29 mouse cellular contexts compared by ENCODE assay signal in genomic region chr12:102501848-102502595, GRCm38 (mm10). TPM values are rescaled to one million over a fixed set of nuclear protein-coding genes. Genes with fewer than 3 reads are reported as not detected.
DNase-seq lines count a peak whose midpoint lies in the region; ATAC-seq and TF ChIP-seq lines count a peak whose summit lies in the region.
"Had no signal": no experiment of that assay in that cellular context is flagged by ENCODE, and none has a peak within 500 bp of the region (broad histone marks: within the 10 kb centered on the region; RNA-seq: fewer than 3 reads in every experiment).

No protein-coding gene starts in this region.

- DNase-seq in heart, embryonic 10.5 days (ENCODE audit: low spot score): peak; percentile 52
- no peak for DNase-seq in heart, postnatal 25 days (ENCODE audit: low spot score)
- DNase-seq in limb, embryonic 10.5 days (ENCODE audit: low spot score): no peak
- DNase-seq in Patski (ENCODE audit: low read depth, low spot score): no peak
- no peak for DNase-seq in cerebellum, adult 9-11 months
- no peak for DNase-seq in midbrain, postnatal 0 days (ENCODE audit: low spot score)
- DNase-seq: adrenal gland, postnatal 25 days; cerebellum, adult 11-12 months; cerebellum, postnatal 10 days; kidney, adult 8-10 months; kidney, postnatal 14 days; layer of hippocampus, adult 9-11 months; liver, postnatal 0 days; lung, postnatal 36 days; right cerebral cortex, postnatal 25 days; thymus, adult 2 months; thymus, postnatal 36 days had no signal

- H3K4me1 ChIP-seq in heart, embryonic 10.5 days: peaks cover 6% of the 10 kb centered on the region; the same call in 1 of the 2 replicates
- peaks cover 12% of the 10 kb centered on the region for H3K4me1 ChIP-seq in limb, embryonic 15.5 days
- peaks cover 33% of the 10 kb centered on the region for H3K4me1 ChIP-seq in limb, embryonic 10.5 days
- no peaks in the 10 kb centered on the region for H3K4me1 ChIP-seq in midbrain, postnatal 0 days (ENCODE audit: insufficient read depth, low read length)
- H3K4me1 ChIP-seq: forebrain, embryonic 15.5 days; hindbrain, embryonic 15.5 days; midbrain, embryonic 13.5 days had no signal

- 0 out of 2 replicates have a peak, but pooled peaks have one; percentile 35 for ATAC-seq in limb, embryonic 15.5 days (ENCODE audit: insufficient number of reproducible peaks, low FRiP score, low TSS enrichment, low read depth)
- ATAC-seq in Patski: no peak
- no peak for ATAC-seq in midbrain, postnatal 0 days (ENCODE audit: low FRiP score)
- ATAC-seq: forebrain, embryonic 15.5 days; liver, postnatal 0 days; midbrain, embryonic 13.5 days had no signal

- intact Hi-C loops in heart, postnatal 25 days (cut with DNase I): no loop called here

- H3K27ac ChIP-seq in heart, embryonic 10.5 days: no peak overlapping the region
- no peak overlapping the region for H3K27ac ChIP-seq in limb, embryonic 15.5 days
- no peak overlapping the region for H3K27ac ChIP-seq in limb, embryonic 10.5 days
- H3K27ac ChIP-seq in midbrain, postnatal 0 days (ENCODE audit: low read depth, low read length): no peak overlapping the region
- H3K27ac ChIP-seq: embryonic facial prominence, embryonic 13.5 days; forebrain, embryonic 10.5 days; forebrain, embryonic 15.5 days; heart, embryonic 15.5 days; hindbrain, embryonic 15.5 days; midbrain, embryonic 13.5 days had no signal

- no peak overlapping the region for H3K4me2 ChIP-seq in limb, embryonic 15.5 days
- no peak overlapping the region for H3K4me2 ChIP-seq in midbrain, postnatal 0 days (ENCODE audit: low read depth, low read length, poor library complexity, severe bottlenecking)
- H3K4me2 ChIP-seq: embryonic facial prominence, embryonic 13.5 days; forebrain, embryonic 15.5 days; heart, embryonic 15.5 days; hindbrain, embryonic 15.5 days; midbrain, embryonic 13.5 days had no signal

- no peak overlapping the region for H3K4me3 ChIP-seq in heart, embryonic 10.5 days
- no peak overlapping the region for H3K4me3 ChIP-seq in limb, embryonic 15.5 days
- H3K4me3 ChIP-seq in limb, embryonic 10.5 days: no peak overlapping the region
- H3K4me3 ChIP-seq in midbrain, postnatal 0 days (ENCODE audit: low read depth, low read length): no peak overlapping the region
- H3K4me3 ChIP-seq: embryonic facial prominence, embryonic 13.5 days; forebrain, embryonic 10.5 days; forebrain, embryonic 15.5 days; heart, embryonic 15.5 days; hindbrain, embryonic 15.5 days; midbrain, embryonic 13.5 days had no signal

- no peaks in the 10 kb centered on the region for H3K27me3 ChIP-seq in heart, embryonic 10.5 days (ENCODE audit: insufficient read depth, poor library complexity, severe bottlenecking)
- H3K27me3 ChIP-seq in limb, embryonic 15.5 days: no peaks in the 10 kb centered on the region
- no peaks in the 10 kb centered on the region for H3K27me3 ChIP-seq in limb, embryonic 10.5 days (ENCODE audit: low read depth, poor library complexity, severe bottlenecking)
- H3K27me3 ChIP-seq in Patski: no peaks in the 10 kb centered on the region
- H3K27me3 ChIP-seq in midbrain, postnatal 0 days (ENCODE audit: insufficient read depth, low read length): no peaks in the 10 kb centered on the region
- H3K27me3 ChIP-seq: embryonic facial prominence, embryonic 13.5 days; forebrain, embryonic 15.5 days; heart, embryonic 15.5 days; hindbrain, embryonic 15.5 days; midbrain, embryonic 13.5 days had no signal

- CTCF ChIA-PET in Patski (lab: Charles Lee): no interaction called here

- in situ Hi-C loops in Patski (cut with MboI; ENCODE audit: low pct_unique_long_range_greater_than_20kb): loop anchor here (25.0 kb wide), 1 partner anchor 535 kb away; no protein-coding TSS in a partner anchor

- peak; percentile 16 for TF ChIP-seq CTCF in Patski (IDR thresholded peaks at IDR 0.05)
- TF ChIP-seq CTCF in midbrain, postnatal 0 days (IDR thresholded peaks at IDR 0.05): no peak

- no peaks in the 10 kb centered on the region for H3K9me3 ChIP-seq in heart, embryonic 10.5 days
- H3K9me3 ChIP-seq in limb, embryonic 15.5 days: no peaks in the 10 kb centered on the region
- no peaks in the 10 kb centered on the region for H3K9me3 ChIP-seq in limb, embryonic 10.5 days (replicated peaks)
- no peaks in the 10 kb centered on the region for H3K9me3 ChIP-seq in midbrain, postnatal 0 days (ENCODE audit: low read length)
- H3K9me3 ChIP-seq: embryonic facial prominence, embryonic 13.5 days; forebrain, embryonic 10.5 days; forebrain, embryonic 15.5 days; heart, embryonic 15.5 days; hindbrain, embryonic 15.5 days; midbrain, embryonic 13.5 days had no signal

- no peak overlapping the region for H3K9ac ChIP-seq in limb, embryonic 15.5 days
- H3K9ac ChIP-seq in midbrain, postnatal 0 days (replicated peaks; ENCODE audit: low read length, poor library complexity, severe bottlenecking): no peak overlapping the region
- H3K9ac ChIP-seq: embryonic facial prominence, embryonic 13.5 days; forebrain, embryonic 15.5 days; heart, embryonic 15.5 days; hindbrain, embryonic 15.5 days; liver, postnatal 0 days; midbrain, embryonic 13.5 days had no signal

- 71% methylated on average over 8 of the region's 8 CpGs for WGBS in heart, embryonic 10.5 days
- 68% methylated on average over 8 of the region's 8 CpGs for WGBS in limb, embryonic 15.5 days
- whole genome bisulfite sequencing in limb, embryonic 10.5 days: 79% methylated on average over 8 of the region's 8 CpGs
- WGBS in midbrain, postnatal 0 days: 90% methylated on average over 8 of the region's 8 CpGs

- POLR2A ChIA-PET in Patski (lab: Charles Lee): no interaction called here

- peaks cover 15% of the 10 kb centered on the region for H3K36me3 ChIP-seq in heart, embryonic 10.5 days
- H3K36me3 ChIP-seq in limb, embryonic 15.5 days: peaks cover 13% of the 10 kb centered on the region
- H3K36me3 ChIP-seq in limb, embryonic 10.5 days: peaks cover 5% of the 10 kb centered on the region
- H3K36me3 ChIP-seq in midbrain, postnatal 0 days (ENCODE audit: insufficient read depth, low read length): peaks cover 12% of the 10 kb centered on the region

RNA-seq across cellular contexts. Expression of gene Golga5, which starts 33.1 kb away (rescaled TPM):
- polyA plus RNA-seq in heart, embryonic 10.5 days (2016; fragmentation: Nextera tagmentation; extraction: Ambion mirVana): 25.7 and 26.1 TPM in 2 replicates
- total RNA-seq in heart, postnatal 25 days (2021): 10 to 100 TPM; 23.8 to 24.4 TPM
- polyA plus RNA-seq in limb, embryonic 15.5 days (2015; fragmentation: Nextera tagmentation; extraction: Ambion mirVana): 41.7 and 44.1 TPM in 2 replicates
- 27.1 and 30.9 TPM in 2 replicates for polyA plus RNA-seq in limb, embryonic 10.5 days (2016; fragmentation: Nextera tagmentation; extraction: Ambion mirVana)
- 35.5 TPM for polyA plus RNA-seq in Patski (2021)
- 20.8 and 26.0 TPM in 2 replicates for total RNA-seq in midbrain, postnatal 0 days (2014; rRNA removed)
- 23.0 and 23.3 TPM in 2 replicates for polyA plus RNA-seq in midbrain, postnatal 0 days (2015; fragmentation: Nextera tagmentation; extraction: Ambion mirVana)

RNA-seq across cellular contexts. Expression of gene Chga, which starts 52.7 kb away (rescaled TPM):
- 0.15 and 0.44 TPM in 2 replicates for polyA plus RNA-seq in heart, embryonic 10.5 days (2016; fragmentation: Nextera tagmentation; extraction: Ambion mirVana)
- not detected for total RNA-seq in heart, postnatal 25 days (2021)
- 0.42 TPM in 2 replicates for polyA plus RNA-seq in limb, embryonic 15.5 days (2015; fragmentation: Nextera tagmentation; extraction: Ambion mirVana)
- polyA plus RNA-seq in limb, embryonic 10.5 days (2016; fragmentation: Nextera tagmentation; extraction: Ambion mirVana): 0.15 and 0.23 TPM in 2 replicates
- polyA plus RNA-seq in Patski (2021): 0.08 TPM
- 148 and 168 TPM in 2 replicates for total RNA-seq in midbrain, postnatal 0 days (2014; rRNA removed)
- polyA plus RNA-seq in midbrain, postnatal 0 days (2015; fragmentation: Nextera tagmentation; extraction: Ambion mirVana): 257 and 272 TPM in 2 replicates
- total RNA-seq: common myeloid progenitor, adult 5-6 weeks; gastrocnemius, adult 8-10 months; liver, adult 2 months; megakaryocyte-erythroid progenitor cell, adult 5-6 weeks; monocyte, adult 5-6 weeks had no signal
- polyA plus RNA-seq: liver, adult 2 months had no signal

Comparison
In these comparisons a context has a peak if more than half of its experiments do, and no peak if none do; other contexts are left out.
1. RNA of gene Chga, which starts 52.7 kb away (polyA plus RNA-seq): 257 to 272 TPM in midbrain, postnatal 0 days; 0.15 to 0.44 TPM in heart, embryonic 10.5 days, 0.42 TPM in limb, embryonic 15.5 days, 0.15 to 0.23 TPM in limb, embryonic 10.5 days and 0.08 TPM in Patski (single experiment); every median in the first group is over 100 times any median in the second.